Mouse (Mus musculus): ENCODE measurements around the gene Trim6. TPM values are rescaled to one million over a fixed set of nuclear protein-coding genes. Genes with fewer than 3 reads are reported as not detected.
"Not testable (repeated sequence)": the region's sequence is repeated elsewhere in the genome, so short reads cannot be mapped to it uniquely, and the experiment has no call there.

Trim6 gene
- under 1 TPM; 0.28 to 0.33 TPM for total RNA-seq (2021)
- long read RNA-seq, experiment 1 = 0 reads
- long read RNA-seq, experiment 2 = 0 reads

GRCm38 (mm10) chr7:104218701-104219569 is at the start of gene Trim6:
Gene Trim6 (plus strand): TSS chr7:104218793.
- DNase-seq (ENCODE audit: low spot score in 2 of 2) = no peak

- no peak for DNase-seq (ENCODE audit: low spot score in 2 of 2)
These were observed 48.9 kb upstream of the Trim6 start for GRCm38 (mm10) chr7:104169634-104170204.

- DNase-seq (ENCODE audit: low spot score in 2 of 2) = no peak
These were observed 43.5 kb upstream of the Trim6 start for GRCm38 (mm10) chr7:104175085-104175484.

- DNase-seq (ENCODE audit: low spot score in 2 of 2) = no peak
These were observed 40.1 kb upstream of the Trim6 start for GRCm38 (mm10) chr7:104178422-104179054.

- no peak for DNase-seq (ENCODE audit: low spot score in 2 of 2)
These were observed 39.5 kb upstream of the Trim6 start for GRCm38 (mm10) chr7:104179074-104179473.

- DNase-seq (ENCODE audit: low spot score in 2 of 2) = no peak
These were observed 35.3 kb upstream of the Trim6 start, which contains the start of gene Olfr648 for GRCm38 (mm10) chr7:104183292-104183691. Gene Olfr648 (minus strand): TSS chr7:104183392.

GRCm38 (mm10) chr7:104191275-104191674 is 27.3 kb upstream of the Trim6 start:
- no peak for DNase-seq (ENCODE audit: low spot score in 2 of 2)

- no peak for DNase-seq (ENCODE audit: low spot score in 2 of 2)
These were observed 22.7 kb upstream of the Trim6 start, which contains the start of gene Olfr649 for GRCm38 (mm10) chr7:104195885-104196284. Gene Olfr649 (minus strand): TSS chr7:104195985.

GRCm38 (mm10) chr7:104199822-104200221 is 18.8 kb upstream of the Trim6 start:
- peak in 1 of 2 experiments; percentile 51 for DNase-seq (ENCODE audit: low spot score in 2 of 2)

GRCm38 (mm10) chr7:104206197-104206596 is 12.4 kb upstream of the Trim6 start:
- DNase-seq (ENCODE audit: low spot score in 2 of 2) = no peak

- DNase-seq (ENCODE audit: low spot score in 2 of 2) = no peak
These were observed 2.5 kb upstream of the Trim6 start for GRCm38 (mm10) chr7:104216011-104216535.

- DNase-seq (ENCODE audit: low spot score in 2 of 2) = no peak
These were observed 712 bp upstream of the Trim6 start for GRCm38 (mm10) chr7:104217881-104218280.

GRCm38 (mm10) chr7:104231203-104231602 is 12.6 kb downstream of the Trim6 start:
- DNase-seq (ENCODE audit: low spot score in 2 of 2) = peak in 1 of 2 experiments; percentile 2

- DNase-seq (ENCODE audit: low spot score in 2 of 2) = no peak
These were observed 22.3 kb downstream of the Trim6 start for GRCm38 (mm10) chr7:104240857-104241256.

GRCm38 (mm10) chr7:104243616-104244015 is 25.0 kb downstream of the Trim6 start:
- DNase-seq (ENCODE audit: low spot score in 2 of 2) = no peak

- peak; percentile 4 to 12 for DNase-seq (ENCODE audit: low spot score in 2 of 2)
These were observed 25.9 kb downstream of the Trim6 start, which contains the start of gene Trim34a for GRCm38 (mm10) chr7:104244287-104245181. Gene Trim34a (plus strand): TSS chr7:104244457.

- not testable (repeated sequence) for DNase-seq (ENCODE audit: low spot score in 2 of 2)
These were observed 41.8 kb downstream of the Trim6 start for GRCm38 (mm10) chr7:104260380-104260779.

GRCm38 (mm10) chr7:104265335-104265734 is 46.7 kb downstream of the Trim6 start:
- DNase-seq (ENCODE audit: low spot score in 2 of 2) = not testable (repeated sequence)

- not testable (repeated sequence) for DNase-seq (ENCODE audit: low spot score in 2 of 2)
These were observed 60.8 kb downstream of the Trim6 start for GRCm38 (mm10) chr7:104279361-104279760.

Data from layer of hippocampus, postnatal 14 days (tissue).